Mouse (Mus musculus): ENCODE results near the gene Tssk2.
A peak's percentile ranks its signal among the peaks of the same experiment; 100 is the strongest.

Tssk2 gene

DNA sequence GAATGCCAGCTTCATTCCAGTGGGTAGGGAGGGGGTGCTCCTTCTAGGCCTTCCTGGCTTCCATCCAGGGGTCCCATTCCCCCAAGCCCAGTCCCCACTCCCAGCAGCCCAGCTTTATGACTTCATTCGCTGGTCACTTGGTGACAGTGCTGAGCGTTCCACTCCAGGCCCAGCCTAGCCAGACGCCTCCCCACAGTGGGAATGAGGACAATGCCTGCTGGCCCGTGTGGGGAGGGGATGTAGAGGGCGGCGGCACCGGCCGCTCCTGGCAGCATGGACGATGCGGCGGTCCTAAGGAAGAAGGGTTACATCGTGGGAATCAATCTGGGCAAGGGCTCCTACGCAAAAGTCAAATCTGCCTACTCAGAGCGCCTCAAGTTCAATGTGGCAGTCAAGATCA lies at the start of gene Tssk2, which contains the start of gene Dgcr2:
Gene Tssk2, plus strand, starts transcription at position 176 of the 400 bp plus-strand sequence.
Gene Dgcr2, minus strand, starts transcription at position 101 of the 400 bp plus-strand sequence.
- peak; percentile 89 for DNase-seq

DNA sequence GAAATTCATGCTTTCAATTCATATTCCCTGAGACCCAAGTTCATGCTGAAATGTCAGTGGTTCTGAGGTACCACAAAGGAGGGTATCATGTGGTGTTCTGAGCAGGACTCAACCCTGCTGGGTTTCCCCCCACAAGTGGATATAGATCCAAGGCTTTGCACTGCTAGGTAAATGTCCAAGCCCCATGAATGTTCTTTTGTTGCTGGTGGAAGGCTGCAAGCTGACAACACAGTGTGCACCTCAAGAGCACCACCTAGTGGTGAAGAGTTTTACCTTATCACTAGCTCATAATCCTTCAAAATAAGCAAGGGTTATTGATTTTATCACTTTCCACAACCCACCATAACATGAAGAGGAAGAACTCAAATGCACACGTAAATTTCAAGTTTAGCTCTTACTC lies 49.5 kb upstream of the Tssk2 start:
- DNase-seq, result no peak

DNA sequence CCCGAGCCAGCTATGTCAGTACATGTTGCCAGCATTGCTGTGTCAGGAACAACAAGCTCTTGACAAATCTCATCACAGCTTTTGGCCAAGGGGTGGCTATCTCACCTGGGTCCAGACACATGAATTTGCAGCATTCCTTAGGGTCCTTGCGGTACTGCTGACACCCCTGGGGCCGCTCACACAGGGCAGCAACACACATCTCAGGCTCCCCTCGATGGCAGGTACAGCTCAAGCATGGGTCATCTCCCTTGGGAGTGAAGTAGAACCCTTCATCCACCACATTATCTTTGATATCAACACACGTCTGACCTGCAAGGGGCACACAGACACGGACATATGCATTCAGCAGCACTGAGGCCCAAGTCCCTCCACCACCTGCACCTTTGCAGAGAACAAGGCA lies 49.0 kb upstream of the Tssk2 start:
- DNase-seq, result no peak

DNA sequence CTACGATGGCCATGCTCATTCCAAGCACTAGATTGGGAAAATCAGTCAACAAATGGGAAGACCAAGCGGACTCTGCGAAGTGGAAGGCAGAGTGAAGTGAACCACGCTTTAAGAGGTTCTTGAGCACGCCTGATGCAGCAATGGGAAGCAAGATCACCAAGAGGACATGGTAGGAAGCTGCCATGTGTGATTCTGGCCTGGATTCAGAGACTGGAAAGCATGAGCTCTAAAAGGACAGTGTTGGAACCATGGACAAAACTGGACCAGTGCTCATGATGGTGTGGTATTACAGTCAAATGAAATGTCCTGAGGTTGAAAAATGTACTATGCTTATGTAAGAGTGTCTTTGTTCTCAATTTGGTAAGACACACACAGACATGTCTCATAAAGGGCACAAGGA lies 47.1 kb upstream of the Tssk2 start:
- no peak for DNase-seq

DNA sequence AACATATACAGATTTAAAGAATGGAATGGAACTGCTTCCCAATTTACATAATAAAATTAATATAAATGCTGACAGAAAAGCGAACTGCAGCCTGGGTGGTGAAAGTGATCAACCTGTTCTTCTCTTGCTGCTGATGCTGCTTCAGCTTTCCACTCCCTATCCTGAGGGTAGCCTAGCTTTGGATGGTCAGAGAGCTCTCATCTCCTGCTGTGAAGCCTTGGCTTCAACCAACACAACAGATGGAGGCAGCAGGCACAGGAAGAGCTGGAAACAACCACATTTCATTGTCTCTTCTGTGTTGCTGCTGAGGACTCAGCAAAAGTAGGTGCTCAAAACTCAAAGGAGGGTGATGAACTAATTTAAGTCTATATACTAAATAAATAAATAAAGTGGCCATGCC lies 46.6 kb upstream of the Tssk2 start:
- DNase-seq, result no peak

DNA sequence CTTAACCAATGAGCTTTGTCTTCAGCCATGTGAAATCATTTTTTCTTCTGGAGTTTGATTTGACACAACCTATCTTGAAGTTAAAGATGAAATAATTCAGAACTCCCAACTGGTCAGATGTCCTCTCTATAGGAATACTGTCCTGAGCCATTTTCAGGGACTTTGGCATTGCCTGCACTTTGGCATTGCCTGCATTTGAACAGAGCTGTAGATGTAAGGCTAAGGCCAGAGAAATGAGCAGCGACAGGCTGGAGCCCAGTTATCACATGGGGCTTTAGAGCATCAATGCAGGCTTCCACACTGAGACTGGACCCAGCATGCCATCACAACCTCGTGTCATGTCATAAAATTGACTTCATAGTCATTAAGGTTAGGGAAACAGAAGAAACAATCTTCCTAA lies 45.2 kb upstream of the Tssk2 start:
- DNase-seq, result no peak

DNA sequence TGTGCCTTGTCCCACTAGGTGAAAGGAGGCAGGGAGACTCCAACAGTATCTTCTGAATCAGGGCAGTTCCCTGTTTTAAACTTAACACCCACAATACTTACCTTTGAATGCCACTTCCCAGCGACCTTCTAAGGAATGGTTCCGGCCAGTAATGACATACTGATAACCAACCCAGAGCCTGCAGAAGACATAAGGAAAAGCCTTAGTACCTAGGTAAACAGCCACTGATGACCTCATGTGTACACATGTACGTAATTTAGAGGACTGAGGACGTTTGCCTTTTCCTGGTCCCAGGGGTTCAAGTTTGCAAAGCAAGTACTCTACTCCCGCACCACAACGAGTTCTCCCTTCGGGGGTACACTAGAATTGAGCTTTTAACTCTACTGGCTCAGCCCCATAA lies 41.3 kb upstream of the Tssk2 start:
- DNase-seq, result no peak

DNA sequence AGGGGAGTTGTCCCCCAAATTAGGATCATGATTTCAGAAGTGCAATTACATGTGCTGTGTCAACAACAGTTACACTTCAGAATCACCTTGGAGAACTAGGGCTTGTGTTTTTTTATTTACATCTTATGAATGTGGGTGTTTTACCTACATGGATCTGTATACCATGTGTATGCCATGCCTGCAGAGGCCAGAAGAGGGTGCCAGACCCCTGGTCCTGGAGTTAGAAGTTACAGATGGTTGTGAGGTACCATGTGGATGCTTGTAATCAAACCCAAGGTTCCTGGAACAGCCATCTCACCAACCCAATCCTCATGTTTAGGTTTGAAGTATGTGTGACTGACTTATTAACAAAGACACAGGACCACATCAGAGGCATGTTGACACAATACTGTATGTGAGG lies 39.8 kb upstream of the Tssk2 start:
- no peak for DNase-seq

DNA sequence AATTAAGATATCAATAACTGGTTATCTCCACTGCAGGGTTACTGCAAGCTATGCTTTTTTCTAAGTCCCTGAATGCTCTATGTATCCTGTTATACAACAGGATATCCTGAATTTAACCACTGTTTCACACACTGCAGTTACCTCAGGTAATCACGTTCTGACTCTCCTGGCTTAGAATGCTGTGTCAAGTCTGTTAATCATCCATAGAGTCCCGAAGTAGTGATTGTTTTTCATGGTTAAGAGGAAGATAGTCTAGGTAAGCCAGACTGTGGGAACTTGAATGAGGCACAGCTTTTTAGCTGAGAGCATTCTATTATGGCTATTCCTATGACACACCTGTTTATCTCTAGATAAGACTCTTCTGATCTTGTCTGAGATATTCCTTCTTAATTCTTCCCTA lies 33.1 kb upstream of the Tssk2 start:
- DNase-seq, result peak; percentile 4

DNA sequence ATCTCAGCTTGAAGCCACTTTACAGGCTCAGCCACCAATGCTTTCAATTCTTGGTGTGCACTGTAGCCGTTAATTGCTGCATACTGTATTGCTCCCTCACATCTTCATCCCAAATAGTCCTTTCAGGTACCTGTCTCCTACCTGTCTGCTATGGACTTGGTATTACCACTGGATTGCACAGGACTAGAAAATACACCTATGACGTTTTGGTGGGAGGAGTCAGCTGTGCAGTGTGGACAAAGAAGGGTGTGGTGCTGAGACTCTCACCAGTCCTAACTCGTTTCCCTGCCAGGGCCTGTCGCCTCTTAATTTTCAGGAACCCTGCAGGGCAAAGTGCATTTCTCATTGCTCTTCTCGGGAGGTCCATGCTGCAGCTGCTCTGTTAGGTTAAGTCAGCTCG lies 32.7 kb upstream of the Tssk2 start:
- peak; percentile 72 for DNase-seq

DNA sequence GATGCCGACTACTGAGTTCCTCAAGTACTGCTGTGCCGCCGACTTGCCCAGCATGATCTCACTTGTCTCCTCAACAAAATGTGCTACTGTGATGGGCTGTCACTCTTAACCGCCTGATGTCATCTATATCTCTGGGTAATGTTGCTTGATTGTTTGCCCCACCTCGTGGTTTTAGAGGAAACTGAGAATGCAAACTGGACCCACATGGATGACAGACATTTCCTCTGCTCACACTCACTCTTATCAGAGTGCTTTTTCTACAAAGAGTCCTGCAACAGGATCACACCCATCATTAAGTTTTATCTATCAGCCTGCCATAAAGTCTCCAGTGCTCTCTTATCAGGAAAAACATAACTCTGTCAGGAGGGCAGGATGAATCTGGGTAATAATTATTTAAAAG lies 27.2 kb upstream of the Tssk2 start:
- peak; percentile 66 for DNase-seq

DNA sequence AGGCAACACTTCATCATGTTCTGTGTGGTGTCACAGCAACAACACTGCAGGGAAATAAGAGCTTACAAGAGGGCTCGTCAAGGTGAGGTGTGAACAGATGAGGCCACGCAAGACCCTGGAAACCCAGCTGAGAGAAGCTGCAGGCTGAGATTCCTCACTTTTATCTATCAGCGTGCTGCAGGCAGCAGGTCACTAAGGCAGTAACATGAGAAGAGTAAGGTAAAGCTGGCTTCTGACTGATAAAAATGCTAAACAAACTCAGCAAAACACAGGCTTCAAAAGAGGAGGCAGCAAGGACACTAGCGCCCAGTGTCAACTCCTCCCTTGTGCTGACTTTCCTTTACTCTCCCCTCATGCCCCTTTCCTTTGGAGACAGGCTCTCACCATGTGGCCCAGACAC lies 25.4 kb upstream of the Tssk2 start:
- DNase-seq, result no peak

DNA sequence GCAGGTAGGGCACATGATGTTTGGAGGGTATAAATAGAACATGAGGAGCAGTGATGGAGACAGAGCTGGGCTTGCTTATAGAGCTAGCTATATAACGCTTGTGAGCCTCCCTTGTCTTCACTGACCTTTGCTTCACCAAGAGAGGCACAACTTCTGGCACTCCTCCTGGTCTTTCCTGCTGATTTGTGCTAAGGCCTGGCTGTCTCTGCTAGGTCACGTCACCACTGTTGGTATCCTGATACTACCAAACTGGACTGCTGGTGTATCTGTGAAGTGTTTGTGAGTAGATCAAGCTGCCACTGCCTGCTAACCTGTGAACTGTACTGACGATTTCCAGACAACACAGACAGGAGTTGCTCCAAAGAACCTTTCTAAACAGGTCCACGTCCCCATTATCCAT lies 23.3 kb upstream of the Tssk2 start:
- peak; percentile 90 for DNase-seq

DNA sequence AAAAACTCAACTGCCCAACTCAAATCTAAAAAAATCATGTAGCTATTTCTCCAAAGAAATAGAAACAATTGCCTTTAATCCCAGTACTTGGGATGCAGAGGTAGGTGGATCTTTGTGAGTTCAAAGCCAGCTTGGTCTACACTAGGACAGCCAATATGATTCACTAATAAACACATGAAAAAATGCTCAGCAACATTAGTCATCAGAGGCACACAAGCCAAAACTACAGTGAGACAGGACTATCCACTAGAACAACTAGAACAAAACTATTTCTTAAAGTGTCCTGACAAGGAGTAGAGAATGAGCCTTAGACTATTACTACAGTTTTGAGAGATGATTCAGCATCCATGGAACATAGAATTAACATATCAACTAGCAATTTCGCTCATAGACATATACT lies 22.3 kb upstream of the Tssk2 start:
- DNase-seq, result no peak

DNA sequence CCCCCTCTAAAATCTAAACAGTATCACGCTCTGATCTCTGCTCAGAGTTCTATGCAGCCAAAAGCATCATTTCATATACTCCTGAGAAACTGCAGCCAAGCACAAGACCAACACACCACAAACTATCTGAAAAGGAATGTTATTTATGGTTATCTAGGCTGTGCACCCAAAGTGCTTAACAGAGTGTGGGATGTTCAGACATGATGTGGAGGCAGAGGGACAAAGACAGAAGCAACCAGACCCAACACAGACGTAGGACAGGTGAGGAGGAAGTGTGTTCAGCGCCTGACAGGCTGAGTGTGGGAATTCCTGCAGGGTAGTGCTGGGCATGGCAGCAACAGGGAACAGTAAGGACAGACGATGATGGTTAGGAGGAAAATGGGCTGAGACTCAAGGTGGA lies 18.9 kb upstream of the Tssk2 start:
- DNase-seq, result peak; percentile 41

DNA sequence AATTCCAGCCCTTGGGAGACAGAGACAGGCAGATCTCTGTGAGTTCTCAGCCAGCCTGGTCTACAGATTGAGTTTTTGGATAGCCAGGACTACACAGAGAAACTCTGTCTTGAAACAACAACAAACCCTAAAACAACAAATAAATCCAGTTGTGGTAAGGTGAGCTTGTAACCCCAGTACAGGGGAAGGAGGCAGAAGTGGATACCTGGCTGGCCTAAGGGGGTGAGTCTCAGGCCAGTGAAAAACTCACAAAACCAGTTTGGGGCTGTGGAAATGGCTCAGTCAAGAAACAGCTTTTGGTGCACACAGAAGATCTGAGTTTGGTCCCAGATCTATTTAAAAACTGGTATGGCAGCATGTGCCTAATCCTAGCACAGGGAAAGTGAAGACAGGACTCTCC lies 16.2 kb upstream of the Tssk2 start:
- peak; percentile 70 for DNase-seq

DNA sequence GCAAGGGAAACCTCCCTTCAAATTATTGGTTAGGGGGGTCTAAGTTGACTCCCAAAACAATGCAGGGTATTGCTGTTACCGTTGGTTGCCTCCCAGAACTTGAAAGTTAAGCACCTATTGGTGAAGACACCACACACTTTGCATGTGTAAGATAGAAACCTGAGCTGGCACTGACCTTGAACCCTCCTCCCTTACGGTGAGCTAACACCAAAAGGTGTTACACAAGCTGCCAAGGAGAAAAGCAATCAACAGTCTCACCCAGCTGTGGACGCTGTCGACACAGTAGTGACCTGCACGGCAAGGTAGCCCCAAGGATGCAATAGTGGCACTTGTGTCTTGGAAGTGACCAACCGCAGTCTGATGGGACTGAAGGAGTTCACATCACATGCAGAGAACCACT lies 14.3 kb upstream of the Tssk2 start:
- peak; percentile 61 for DNase-seq

DNA sequence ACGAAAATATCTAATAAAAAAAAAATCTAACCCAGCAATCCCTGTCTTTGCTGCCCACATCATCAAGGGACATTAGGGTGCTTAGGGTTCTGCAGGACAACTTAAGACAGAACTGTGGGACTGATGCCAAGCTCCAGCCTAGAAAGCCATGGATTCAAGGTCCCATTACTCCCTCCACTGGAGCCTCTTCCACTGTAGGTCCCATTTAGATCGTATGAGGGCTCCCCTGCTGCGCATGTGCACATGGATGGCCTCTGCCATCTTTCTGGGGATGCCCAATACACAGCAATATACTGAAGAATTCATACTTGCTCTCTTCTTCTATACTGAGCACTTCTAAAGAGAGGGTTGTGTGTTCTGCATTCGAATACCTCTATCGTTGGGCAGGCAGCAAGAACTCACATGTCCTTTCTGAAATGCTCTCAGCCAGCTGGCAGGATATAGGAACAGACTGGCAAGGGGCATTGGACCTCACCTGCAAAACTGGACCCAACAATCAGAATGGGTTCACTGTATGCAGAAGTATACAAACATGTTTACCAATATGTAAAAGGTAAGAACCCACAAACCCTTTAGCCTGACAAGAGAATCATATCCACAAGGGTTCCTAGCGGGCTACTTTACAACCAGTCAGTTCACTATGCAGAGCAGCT lies 8.6 kb upstream of the Tssk2 start:
- peak; percentile 87 for DNase-seq

DNA sequence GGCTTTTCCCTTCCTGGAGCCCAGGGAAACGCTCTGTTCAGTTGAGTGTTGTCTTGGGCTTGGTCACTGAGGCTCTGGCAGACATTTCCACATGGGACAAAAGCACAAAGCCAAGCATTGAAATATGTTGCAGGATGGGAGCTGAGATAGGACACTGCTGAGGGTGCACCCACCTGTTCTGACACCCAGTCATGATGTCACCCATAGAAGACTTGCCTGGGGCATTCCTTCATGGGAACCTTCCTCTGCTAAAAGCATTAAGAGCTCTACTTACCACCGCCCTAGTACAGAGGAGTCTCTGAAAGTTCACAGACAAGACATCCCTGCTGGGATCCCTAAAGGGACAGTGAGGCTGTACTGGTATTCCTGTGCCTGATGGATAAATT lies 8.1 kb upstream of the Tssk2 start:
- DNase-seq, result peak; percentile 85

DNA sequence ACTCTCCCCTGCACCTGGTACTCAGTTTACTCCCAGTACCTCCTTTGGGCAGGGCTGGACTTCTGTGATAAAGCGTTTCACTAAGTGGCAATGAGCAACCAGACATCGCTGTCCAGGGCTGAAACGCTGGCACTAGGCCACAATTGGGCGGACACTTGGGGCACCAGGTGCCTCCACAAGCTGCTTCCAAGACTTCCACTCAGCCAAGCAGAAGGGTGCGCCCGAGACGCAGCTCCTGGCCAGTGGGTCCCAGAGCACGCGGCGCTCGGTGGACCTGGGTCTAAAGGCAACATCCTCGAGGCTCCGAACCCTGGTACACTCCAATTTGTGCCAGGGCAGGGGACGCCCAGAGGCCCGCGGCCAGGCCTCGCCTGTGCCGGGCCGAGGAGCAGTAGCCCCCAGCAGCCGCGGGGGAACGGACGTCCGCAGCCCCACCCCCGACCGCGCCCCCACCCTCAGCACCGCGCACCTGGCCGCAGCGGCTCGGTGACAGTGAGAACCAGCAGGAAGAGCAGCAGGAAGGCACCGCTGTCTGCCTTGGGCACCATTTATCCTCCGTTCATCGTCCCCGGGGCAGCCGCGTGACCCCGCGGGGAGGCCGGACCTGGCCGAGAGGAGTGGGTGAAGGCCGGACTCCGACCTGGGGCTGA lies 7.4 kb upstream of the Tssk2 start:
- DNase-seq, result peak; percentile 97

DNA sequence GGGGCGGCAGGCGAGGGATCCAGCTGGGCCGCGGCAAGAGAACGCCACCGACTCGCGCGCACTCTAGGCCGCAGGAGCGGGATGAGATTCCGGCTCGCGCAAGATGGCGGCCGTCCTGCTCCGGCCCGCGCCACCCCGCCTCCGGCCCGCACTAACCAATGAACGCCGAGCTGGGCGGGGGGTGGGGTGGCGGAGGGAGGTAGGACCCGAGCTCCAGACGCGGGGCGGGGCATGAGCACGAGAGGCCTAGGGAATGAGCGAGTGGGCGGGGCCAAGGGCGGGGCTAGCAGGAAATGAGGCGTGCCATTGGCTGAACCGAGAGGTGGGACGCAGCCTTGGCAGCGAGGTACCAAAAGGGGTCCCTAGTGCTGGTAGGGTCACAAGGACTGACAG lies 6.9 kb upstream of the Tssk2 start, which contains the start of gene Gm20518:
Gene Gm20518, minus strand, starts transcription at position 105 of the 393 bp plus-strand sequence.
- DNase-seq, result peak; percentile 100

DNA sequence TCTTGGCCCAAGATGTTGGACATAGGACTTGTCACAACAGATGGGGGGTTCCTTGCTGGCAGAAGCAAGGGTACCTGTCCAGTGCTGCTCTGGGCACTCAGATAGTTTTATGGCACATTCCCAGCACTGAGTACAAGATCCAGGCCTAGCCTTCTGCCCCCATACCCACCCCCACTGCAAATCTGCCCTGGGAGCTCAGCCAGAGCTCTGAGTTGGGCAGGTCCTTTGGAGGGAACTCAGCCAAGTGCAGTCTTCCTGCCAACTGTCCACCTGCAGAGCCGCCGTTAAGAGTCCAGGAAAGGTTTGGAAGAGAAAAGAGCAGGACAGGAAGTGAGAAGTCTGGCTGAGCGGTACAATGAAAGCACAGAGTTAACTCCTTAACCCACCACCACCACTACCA lies 5.8 kb upstream of the Tssk2 start:
- peak; percentile 92 for DNase-seq

DNA sequence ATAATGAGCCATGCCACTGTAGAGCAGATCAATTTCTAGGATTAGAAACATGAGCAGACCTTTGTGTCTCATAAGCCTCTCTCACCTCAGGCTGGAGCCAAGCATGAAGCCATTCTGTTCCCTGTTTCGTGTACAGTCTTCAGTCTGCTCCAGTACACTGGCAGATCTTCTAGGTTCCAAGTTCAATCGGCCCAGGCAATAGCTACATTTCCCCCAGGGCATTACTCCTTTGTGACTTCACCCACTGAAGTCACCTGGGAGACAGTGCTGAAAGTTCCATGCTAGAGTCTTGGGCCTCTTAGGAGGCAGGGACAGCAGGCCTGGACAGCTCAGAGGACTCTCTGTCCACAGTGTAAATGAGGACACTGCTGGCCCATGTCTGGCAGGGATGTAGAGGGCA lies 4.5 kb upstream of the Tssk2 start, which contains the start of gene Tssk1:
Gene Tssk1, plus strand, starts transcription at position 301 of the 400 bp plus-strand sequence.
- no peak for DNase-seq

DNA sequence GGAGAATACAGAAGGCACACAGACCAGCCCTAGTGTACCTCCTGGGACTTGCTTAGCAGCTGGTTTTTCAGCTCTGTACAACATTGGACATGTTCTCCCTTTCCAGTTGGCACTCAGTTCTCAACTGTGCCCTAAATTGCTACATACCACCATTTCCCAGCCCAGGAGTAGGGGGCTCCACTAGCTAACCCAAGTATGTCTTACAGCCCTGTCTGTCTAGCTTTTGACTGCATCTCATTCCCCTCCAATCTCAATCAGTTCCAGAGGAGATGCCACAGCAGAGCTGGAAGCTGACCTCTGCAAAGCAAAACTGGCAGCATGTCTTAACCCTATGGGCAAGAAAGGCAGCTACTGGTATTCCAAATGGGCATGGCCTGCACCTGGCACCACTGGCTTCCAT lies 2.3 kb upstream of the Tssk2 start:
- peak; percentile 87 for DNase-seq

Measured in heart, adult 11 months (tissue).